Mouse (Mus musculus) limb, embryonic 11.5 days (tissue): ENCODE results near the gene Arhgef10l. TPM values are rescaled to one million over a fixed set of nuclear protein-coding genes. Genes with fewer than 3 reads are reported as not detected.
A peak's percentile ranks its signal among the peaks of the same experiment; 100 is the strongest.

ENCODE experiments used
- ATAC-seq: fragments of 200-750 bp; cut with Nextera tagmentation; 2 replicates; pipeline ENCODE4 v1.8.0; 2017; ENCODE audit warnings: low read depth; ENCODE audit not compliant: insufficient number of reproducible peaks, low FRiP score, low TSS enrichment
- DNase-seq: peaks from one replicate; pipeline ENCODE4 v3.0.0-alpha.2; 2015; ENCODE audit warnings: low spot score
- H3K27ac ChIP-seq: fragments of 300-500 bp; sonication (generic); replicated peaks from 2 replicates; pipeline ENCODE4 v1.5.1; 2014; ENCODE audit warnings: low read depth, mild to moderate bottlenecking, low read length
- H3K27me3 ChIP-seq: fragments of 300-500 bp; sonication (generic); 2 replicates; pipeline ENCODE4 v1.6.1; 2014; ENCODE audit warnings: mild to moderate bottlenecking, low read length, mixed read lengths; ENCODE audit not compliant: control insufficient read depth, insufficient read depth
- H3K36me3 ChIP-seq: fragments of 300-500 bp; sonication (generic); 2 replicates; pipeline ENCODE4 v1.6.1; 2014; ENCODE audit warnings: mild to moderate bottlenecking, low read length, moderate library complexity, mixed read lengths; ENCODE audit not compliant: control insufficient read depth, insufficient read depth
- H3K4me1 ChIP-seq: fragments of 300-500 bp; sonication (generic); 2 replicates; pipeline ENCODE4 v1.6.1; 2014; ENCODE audit warnings: low read length, mixed read lengths; ENCODE audit not compliant: control insufficient read depth, insufficient read depth
- H3K4me2 ChIP-seq: fragments of 300-500 bp; sonication (generic); 2 replicates; pipeline ENCODE4 v1.6.1; 2014; ENCODE audit warnings: low read depth, mild to moderate bottlenecking, moderate library complexity; ENCODE audit not compliant: severe bottlenecking
- H3K4me3 ChIP-seq: fragments of 300-500 bp; sonication (generic); 2 replicates; pipeline ENCODE4 v1.5.1; 2014; ENCODE audit warnings: low read depth, low read length
- H3K9ac ChIP-seq: fragments of 300-500 bp; sonication (generic); 2 replicates; pipeline ENCODE4 v1.6.1; 2014; ENCODE audit warnings: mild to moderate bottlenecking, low read length
- H3K9me3 ChIP-seq: fragments of 300-500 bp; sonication (generic); 2 replicates; pipeline ENCODE4 v1.6.1; 2016; ENCODE audit warnings: low read length; ENCODE audit not compliant: control insufficient read depth
- WGBS: fragments of 180-500 bp; shearing (Covaris S2); extraction: QIAGEN DNeasy Blood & Tissue Kit; methylation state at CpG from one replicate; pipeline ENCODE4 v1.1.7; 2014; 5-methylcytosine and 5-hydroxymethylcytosine counted together
- polyA plus RNA-seq: library from polyadenylated mRNA; unstranded; fragments of >200 nt; fragmentation: Nextera tagmentation; extraction: Ambion mirVana; gene quantifications from 2 replicates; pipeline ENCODE4 v1.2.1, GENCODE M21; 2014

The Arhgef10l gene
- polyA plus RNA-seq, 1 experiment from 2014 or later, result 11.8 TPM

- no peak overlapping the region for H3K4me3 ChIP-seq
- WGBS, result 68% methylated on average over 16 of the region's 16 CpGs
- ATAC-seq (no peak), DNase-seq (peak; percentile 69)
- 0 out of 2 replicates have a peak overlapping the region, but pooled peaks have one; percentile 5 for H3K27ac ChIP-seq
- H3K4me2 ChIP-seq, result no peak overlapping the region
- no peaks in the 10 kb centered on the region; the same call in 1 of the 2 replicates for H3K36me3 ChIP-seq
- peaks cover 9% of the 10 kb centered on the region for H3K4me1 ChIP-seq
- no peak overlapping the region; the same call in 1 of the 2 replicates for H3K9ac ChIP-seq
- no peaks in the 10 kb centered on the region for H3K9me3 ChIP-seq
- no peaks in the 10 kb centered on the region for H3K27me3 ChIP-seq
These were observed 48.1 kb downstream of the Arhgef10l start for GRCm38 (mm10) chr4:140617391-140618385.

GRCm38 (mm10) chr4:140616894-140617293 lies 48.9 kb downstream of the Arhgef10l start:
- ATAC-seq, result no peak
- no peak overlapping the region for H3K27ac ChIP-seq

GRCm38 (mm10) chr4:140616196-140616595 lies 49.6 kb downstream of the Arhgef10l start:
- ATAC-seq, result no peak
- no peaks in the 10 kb centered on the region for H3K9me3 ChIP-seq
- WGBS, result 84% methylated on average over 7 of the region's 7 CpGs
- no peak overlapping the region for H3K4me2 ChIP-seq
- H3K4me1 ChIP-seq, result peaks cover 11% of the 10 kb centered on the region
- H3K27me3 ChIP-seq, result no peaks in the 10 kb centered on the region
- no peak overlapping the region for H3K9ac ChIP-seq
- no peak for DNase-seq
- no peak overlapping the region for H3K27ac ChIP-seq
- no peak overlapping the region for H3K4me3 ChIP-seq
- H3K36me3 ChIP-seq, result peaks cover 2% of the 10 kb centered on the region; the same call in 1 of the 2 replicates

More at GRCm38 (mm10) chr4:140616894-140617293, 48.9 kb downstream of the Arhgef10l start:
- H3K4me3 ChIP-seq, result no peak overlapping the region
- no peaks in the 10 kb centered on the region for H3K9me3 ChIP-seq
- H3K4me1 ChIP-seq, result peaks cover 8% of the 10 kb centered on the region; the same call in 1 of the 2 replicates
- 89% methylated on average over 11 of the region's 11 CpGs for WGBS
- no peak overlapping the region for H3K4me2 ChIP-seq
- H3K9ac ChIP-seq, result no peak overlapping the region
- no peaks in the 10 kb centered on the region for H3K27me3 ChIP-seq
- DNase-seq, result no peak
- H3K36me3 ChIP-seq, result peaks cover 2% of the 10 kb centered on the region; the same call in 1 of the 2 replicates

- Histone ChIP-seq H3K9me3 (no peaks in the 10 kb centered on the region), H3K27me3 (no peaks in the 10 kb centered on the region), H3K4me2 (no peak overlapping the region), H3K4me3 (no peak overlapping the region), H3K9ac (no peak overlapping the region), H3K27ac (no peak overlapping the region), H3K36me3 (peaks cover 2% of the 10 kb centered on the region; the same call in 1 of the 2 replicates), H3K4me1 (peaks cover 15% of the 10 kb centered on the region)
- 84% methylated on average over 7 of the region's 7 CpGs for WGBS
- DNase-seq, result no peak
- no peak for ATAC-seq
These were observed 50.0 kb downstream of the Arhgef10l start for GRCm38 (mm10) chr4:140615771-140616170.

GRCm38 (mm10) chr4:140614553-140614952 lies 51.3 kb downstream of the Arhgef10l start:
- 90% methylated on average over 5 of the region's 5 CpGs for WGBS
- Histone ChIP-seq H3K4me1 (peaks cover 16% of the 10 kb centered on the region), H3K27ac (no peak overlapping the region), H3K4me2 (no peak overlapping the region), H3K36me3 (peaks cover 2% of the 10 kb centered on the region; the same call in 1 of the 2 replicates), H3K9ac (no peak overlapping the region), H3K9me3 (no peaks in the 10 kb centered on the region), H3K27me3 (no peaks in the 10 kb centered on the region), H3K4me3 (no peak overlapping the region)
- ATAC-seq (no peak), DNase-seq (no peak)

GRCm38 (mm10) chr4:140614145-140614544 lies 51.7 kb downstream of the Arhgef10l start:
- H3K4me3 ChIP-seq, result no peak overlapping the region
- H3K9me3 ChIP-seq, result no peaks in the 10 kb centered on the region
- WGBS, result 89% methylated on average over 6 of the region's 6 CpGs
- DNase-seq (no peak), ATAC-seq (no peak)
- H3K4me2 ChIP-seq, result no peak overlapping the region
- no peak overlapping the region for H3K27ac ChIP-seq
- no peak overlapping the region for H3K9ac ChIP-seq
- H3K36me3 ChIP-seq, result peaks cover 2% of the 10 kb centered on the region; the same call in 1 of the 2 replicates
- H3K27me3 ChIP-seq, result no peaks in the 10 kb centered on the region
- peaks cover 16% of the 10 kb centered on the region for H3K4me1 ChIP-seq

GRCm38 (mm10) chr4:140610841-140611609 lies 54.8 kb downstream of the Arhgef10l start:
- Histone ChIP-seq H3K4me3 (no peak overlapping the region), H3K4me2 (no peak overlapping the region), H3K9me3 (no peaks in the 10 kb centered on the region), H3K27ac (no peak overlapping the region; the same call in 1 of the 2 replicates), H3K9ac (no peak overlapping the region), H3K36me3 (peaks cover 8% of the 10 kb centered on the region; the same call in 1 of the 2 replicates), H3K4me1 (peaks cover 8% of the 10 kb centered on the region), H3K27me3 (no peaks in the 10 kb centered on the region)
- no peak; the same call in 1 of the 2 replicates for ATAC-seq
- 9% methylated on average over 12 of the region's 12 CpGs for WGBS
- DNase-seq, result peak; percentile 32

- H3K9ac ChIP-seq, result no peak overlapping the region
- H3K4me2 ChIP-seq, result no peak overlapping the region
- no peak for ATAC-seq
- WGBS, result 79% methylated on average over 9 of the region's 9 CpGs
- no peaks in the 10 kb centered on the region for H3K27me3 ChIP-seq
- no peak overlapping the region for H3K4me3 ChIP-seq
- peaks cover 8% of the 10 kb centered on the region for H3K4me1 ChIP-seq
- 0 out of 2 replicates have a peak, but pooled peaks cover 8% of the 10 kb centered on the region for H3K36me3 ChIP-seq
- no peak overlapping the region for H3K27ac ChIP-seq
- no peaks in the 10 kb centered on the region for H3K9me3 ChIP-seq
- DNase-seq, result no peak
These were observed 57.5 kb downstream of the Arhgef10l start for GRCm38 (mm10) chr4:140608228-140608720.
